25 mouse cellular contexts compared by ENCODE assay signal in genomic region chr9:73050606-73051005, GRCm38 (mm10). TPM values are rescaled to one million over a fixed set of nuclear protein-coding genes. Genes with fewer than 3 reads are reported as not detected.
A peak's percentile ranks its signal among the peaks of the same experiment; 100 is the strongest.
DNase-seq lines count a peak whose midpoint lies in the region; ATAC-seq lines count a peak whose summit lies in the region.
"Had no signal": no experiment of that assay in that cellular context is flagged by ENCODE, and none has a peak within 500 bp of the region (broad histone marks: within the 10 kb centered on the region; RNA-seq: fewer than 3 reads in every experiment).

No protein-coding gene starts in this region.

- no peak overlapping the region for H3K4me2 ChIP-seq in embryonic facial prominence, embryonic 11.5 days (ENCODE audit: low read depth, low read length)
- H3K4me2 ChIP-seq in midbrain, embryonic 15.5 days, result no peak overlapping the region
- no peak overlapping the region for H3K4me2 ChIP-seq in midbrain, embryonic 13.5 days (replicated peaks)
- H3K4me2 ChIP-seq in intestine, embryonic 16.5 days (ENCODE audit: low read depth, low read length), result no peak overlapping the region
- H3K4me2 ChIP-seq: forebrain, embryonic 13.5 days; lung, embryonic 15.5 days; midbrain, embryonic 11.5 days; neural tube, embryonic 12.5 days had no signal

- no peaks in the 10 kb centered on the region for H3K36me3 ChIP-seq in embryonic facial prominence, embryonic 11.5 days (replicated peaks; ENCODE audit: control insufficient read depth, insufficient read depth, low read depth, low read length)
- no peaks in the 10 kb centered on the region for H3K36me3 ChIP-seq in embryonic facial prominence, embryonic 10.5 days (replicated peaks)
- H3K36me3 ChIP-seq in midbrain, embryonic 15.5 days (replicated peaks), result no peaks in the 10 kb centered on the region
- no peaks in the 10 kb centered on the region for H3K36me3 ChIP-seq in midbrain, embryonic 13.5 days
- no peaks in the 10 kb centered on the region for H3K36me3 ChIP-seq in intestine, embryonic 16.5 days (ENCODE audit: control insufficient read depth, insufficient read depth, low read length)
- H3K36me3 ChIP-seq: lung, embryonic 15.5 days; neural tube, embryonic 12.5 days had no signal

- ATAC-seq in embryonic facial prominence, embryonic 11.5 days (replicated peaks; ENCODE audit: insufficient number of reproducible peaks, low FRiP score, low TSS enrichment, low read depth), result no peak
- ATAC-seq in midbrain, embryonic 15.5 days (replicated peaks), result 0 out of 2 replicates have a peak, but pooled peaks have one; percentile 24
- ATAC-seq in midbrain, embryonic 13.5 days, result no peak
- peak; percentile 31; the same call in 1 of the 2 replicates for ATAC-seq in intestine, embryonic 16.5 days
- ATAC-seq: forebrain, embryonic 13.5 days had no signal

- no peaks in the 10 kb centered on the region for H3K4me1 ChIP-seq in embryonic facial prominence, embryonic 11.5 days (ENCODE audit: control insufficient read depth, insufficient read depth, low read length)
- peaks cover 24% of the 10 kb centered on the region for H3K4me1 ChIP-seq in embryonic facial prominence, embryonic 10.5 days
- peaks cover 11% of the 10 kb centered on the region; the same call in 1 of the 2 replicates for H3K4me1 ChIP-seq in midbrain, embryonic 15.5 days
- peaks cover 10% of the 10 kb centered on the region for H3K4me1 ChIP-seq in midbrain, embryonic 13.5 days (replicated peaks)
- H3K4me1 ChIP-seq in intestine, embryonic 16.5 days (ENCODE audit: control insufficient read depth, insufficient read depth, low read length), result 0 out of 2 replicates have a peak, but pooled peaks cover 2% of the 10 kb centered on the region
- H3K4me1 ChIP-seq: neural tube, embryonic 12.5 days had no signal

- DNase-seq in embryonic facial prominence, embryonic 11.5 days (ENCODE audit: low spot score), result peak; percentile 18
- no peak for DNase-seq in embryonic facial prominence, embryonic 10.5 days (ENCODE audit: low spot score)
- no peak for DNase-seq in kidney, postnatal 25 days
- no peak for DNase-seq in spleen, postnatal 10 days (ENCODE audit: low spot score in 2 of 2)
- DNase-seq: adrenal gland, postnatal 10 days; cerebellum, adult 2 months; cerebellum, postnatal 36 days; gastrocnemius, postnatal 14 days; heart, adult 2 months; thymus, adult 18-20 months; thymus, postnatal 4 days had no signal

- no peaks in the 10 kb centered on the region for H3K27me3 ChIP-seq in embryonic facial prominence, embryonic 11.5 days (ENCODE audit: control insufficient read depth, insufficient read depth, low read length)
- peaks cover 3% of the 10 kb centered on the region for H3K27me3 ChIP-seq in embryonic facial prominence, embryonic 10.5 days (replicated peaks; ENCODE audit: low read depth, poor library complexity, severe bottlenecking)
- no peaks in the 10 kb centered on the region for H3K27me3 ChIP-seq in midbrain, embryonic 15.5 days (replicated peaks)
- no peaks in the 10 kb centered on the region for H3K27me3 ChIP-seq in midbrain, embryonic 13.5 days
- no peaks in the 10 kb centered on the region for H3K27me3 ChIP-seq in intestine, embryonic 16.5 days (replicated peaks; ENCODE audit: control insufficient read depth, insufficient read depth, low read length)
- H3K27me3 ChIP-seq: forebrain, embryonic 13.5 days; lung, embryonic 15.5 days had no signal

- H3K9me3 ChIP-seq in embryonic facial prominence, embryonic 11.5 days (replicated peaks; ENCODE audit: control insufficient read depth, low read length), result no peaks in the 10 kb centered on the region
- H3K9me3 ChIP-seq in embryonic facial prominence, embryonic 10.5 days, result no peaks in the 10 kb centered on the region
- H3K9me3 ChIP-seq in midbrain, embryonic 15.5 days, result no peaks in the 10 kb centered on the region
- H3K9me3 ChIP-seq in midbrain, embryonic 13.5 days, result no peaks in the 10 kb centered on the region
- H3K9me3 ChIP-seq in intestine, embryonic 16.5 days (ENCODE audit: control insufficient read depth, low read length), result no peaks in the 10 kb centered on the region
- H3K9me3 ChIP-seq: forebrain, embryonic 13.5 days; lung, embryonic 15.5 days; neural tube, embryonic 12.5 days had no signal

- H3K9ac ChIP-seq in embryonic facial prominence, embryonic 11.5 days (replicated peaks; ENCODE audit: low read length), result no peak overlapping the region
- H3K9ac ChIP-seq in midbrain, embryonic 15.5 days, result no peak overlapping the region
- H3K9ac ChIP-seq in midbrain, embryonic 13.5 days (replicated peaks), result no peak overlapping the region
- no peak overlapping the region for H3K9ac ChIP-seq in intestine, embryonic 16.5 days (ENCODE audit: low read depth, low read length)
- H3K9ac ChIP-seq: forebrain, embryonic 13.5 days; liver, embryonic 14.5 days; lung, embryonic 15.5 days; neural tube, embryonic 12.5 days had no signal

- no peak overlapping the region for H3K4me3 ChIP-seq in embryonic facial prominence, embryonic 11.5 days (ENCODE audit: low read depth, low read length)
- H3K4me3 ChIP-seq in embryonic facial prominence, embryonic 10.5 days, result no peak overlapping the region
- no peak overlapping the region for H3K4me3 ChIP-seq in midbrain, embryonic 15.5 days
- H3K4me3 ChIP-seq in midbrain, embryonic 13.5 days (replicated peaks), result no peak overlapping the region
- H3K4me3 ChIP-seq in intestine, embryonic 16.5 days (ENCODE audit: low read length), result no peak overlapping the region
- H3K4me3 ChIP-seq: forebrain, embryonic 13.5 days; heart, adult 2 months; lung, embryonic 15.5 days; neural tube, embryonic 12.5 days had no signal

- WGBS in embryonic facial prominence, embryonic 11.5 days, result 70% methylated on average over 8 of the region's 8 CpGs
- WGBS in embryonic facial prominence, embryonic 10.5 days, result 68% methylated on average over 8 of the region's 8 CpGs
- 36% methylated on average over 8 of the region's 8 CpGs for WGBS in midbrain, embryonic 15.5 days
- 48% methylated on average over 8 of the region's 8 CpGs for WGBS in midbrain, embryonic 13.5 days
- WGBS in intestine, embryonic 16.5 days, result 52% methylated on average over 8 of the region's 8 CpGs

- no peak overlapping the region for H3K27ac ChIP-seq in embryonic facial prominence, embryonic 11.5 days (replicated peaks; ENCODE audit: low read depth, low read length)
- no peak overlapping the region for H3K27ac ChIP-seq in embryonic facial prominence, embryonic 10.5 days (replicated peaks)
- H3K27ac ChIP-seq in midbrain, embryonic 15.5 days, result no peak overlapping the region
- H3K27ac ChIP-seq in midbrain, embryonic 13.5 days, result no peak overlapping the region
- H3K27ac ChIP-seq in intestine, embryonic 16.5 days (ENCODE audit: low read length), result 0 out of 2 replicates have a peak overlapping the region, but pooled peaks have one; percentile 11
- H3K27ac ChIP-seq: forebrain, embryonic 13.5 days; heart, adult 2 months; kidney, postnatal 0 days; liver, embryonic 14.5 days; lung, embryonic 15.5 days; macrophage; neural tube, embryonic 12.5 days had no signal

RNA-seq across cellular contexts. Expression of gene Rab27a, which starts 6.0 kb away (rescaled TPM):
- 2.4 and 2.5 TPM in 2 replicates for polyA plus RNA-seq in embryonic facial prominence, embryonic 11.5 days (2014; fragmentation: Nextera tagmentation; extraction: Ambion mirVana)
- 3.0 and 5.3 TPM in 2 replicates for polyA plus RNA-seq in embryonic facial prominence, embryonic 10.5 days (2016; fragmentation: Nextera tagmentation; extraction: Ambion mirVana)
- polyA plus RNA-seq in midbrain, embryonic 15.5 days (2015; fragmentation: Nextera tagmentation; extraction: Ambion mirVana), result 3.1 and 3.7 TPM in 2 replicates
- 0.94 and 1.5 TPM in 2 replicates for polyA plus RNA-seq in midbrain, embryonic 13.5 days (2015; fragmentation: Nextera tagmentation; extraction: Ambion mirVana)
- polyA plus RNA-seq in intestine, embryonic 16.5 days (2015; fragmentation: Nextera tagmentation; extraction: Ambion mirVana), result 9.0 TPM in 2 replicates

RNA-seq across cellular contexts. Expression of gene Pigb, which starts 10.4 kb away (rescaled TPM):
- polyA plus RNA-seq in embryonic facial prominence, embryonic 11.5 days (2014; fragmentation: Nextera tagmentation; extraction: Ambion mirVana), result 17.9 and 18.1 TPM in 2 replicates
- polyA plus RNA-seq in embryonic facial prominence, embryonic 10.5 days (2016; fragmentation: Nextera tagmentation; extraction: Ambion mirVana), result 15.0 and 17.4 TPM in 2 replicates
- 15.1 and 17.2 TPM in 2 replicates for polyA plus RNA-seq in midbrain, embryonic 15.5 days (2015; fragmentation: Nextera tagmentation; extraction: Ambion mirVana)
- 10.3 and 11.5 TPM in 2 replicates for polyA plus RNA-seq in midbrain, embryonic 13.5 days (2015; fragmentation: Nextera tagmentation; extraction: Ambion mirVana)
- polyA plus RNA-seq in intestine, embryonic 16.5 days (2015; fragmentation: Nextera tagmentation; extraction: Ambion mirVana), result 13.5 and 15.2 TPM in 2 replicates

RNA-seq across cellular contexts. Expression of gene Khdc3, which starts 51.0 kb away (rescaled TPM):
- polyA plus RNA-seq in embryonic facial prominence, embryonic 11.5 days (2014; fragmentation: Nextera tagmentation; extraction: Ambion mirVana), result 0.28 TPM in 1 of 2 replicates, not detected in the other
- 0.26 TPM in 1 of 2 replicates, not detected in the other for polyA plus RNA-seq in embryonic facial prominence, embryonic 10.5 days (2016; fragmentation: Nextera tagmentation; extraction: Ambion mirVana)
- polyA plus RNA-seq in midbrain, embryonic 15.5 days (2015; fragmentation: Nextera tagmentation; extraction: Ambion mirVana), result 0.22 and 0.28 TPM in 2 replicates
- polyA plus RNA-seq in midbrain, embryonic 13.5 days (2015; fragmentation: Nextera tagmentation; extraction: Ambion mirVana), result 0.12 TPM in 1 of 2 replicates, not detected in the other
- polyA plus RNA-seq in intestine, embryonic 16.5 days (2015; fragmentation: Nextera tagmentation; extraction: Ambion mirVana), result not detected in 2 replicates
- polyA plus RNA-seq: forebrain, embryonic 13.5 days; heart, adult 2 months; lung, embryonic 15.5 days; macrophage; midbrain, embryonic 11.5 days; neural tube, embryonic 12.5 days had no signal

RNA-seq across cellular contexts. Expression of gene Gm20509, which starts 51.7 kb away (rescaled TPM):
- 0.24 TPM in 1 of 2 replicates, not detected in the other for polyA plus RNA-seq in embryonic facial prominence, embryonic 11.5 days (2014; fragmentation: Nextera tagmentation; extraction: Ambion mirVana)
- polyA plus RNA-seq in embryonic facial prominence, embryonic 10.5 days (2016; fragmentation: Nextera tagmentation; extraction: Ambion mirVana), result not detected in 2 replicates
- not detected in 2 replicates for polyA plus RNA-seq in midbrain, embryonic 15.5 days (2015; fragmentation: Nextera tagmentation; extraction: Ambion mirVana)
- not detected in 2 replicates for polyA plus RNA-seq in midbrain, embryonic 13.5 days (2015; fragmentation: Nextera tagmentation; extraction: Ambion mirVana)
- not detected in 2 replicates for polyA plus RNA-seq in intestine, embryonic 16.5 days (2015; fragmentation: Nextera tagmentation; extraction: Ambion mirVana)
- polyA plus RNA-seq: cerebellum, adult 2 months; forebrain, embryonic 13.5 days; heart, adult 2 months; heart, embryonic 16.5 days; intestine, embryonic 14.5 days; kidney, postnatal 0 days; limb, embryonic 14.5 days; liver, embryonic 14.5 days; lung, embryonic 15.5 days; macrophage; midbrain, embryonic 11.5 days; neural tube, embryonic 12.5 days; small intestine, adult 2 months had no signal

Comparison
In these comparisons a context has a peak if more than half of its experiments do, and no peak if none do; other contexts are left out.
1. ATAC-seq: peak in midbrain, embryonic 15.5 days (single experiment) and intestine, embryonic 16.5 days (single experiment); none in embryonic facial prominence, embryonic 11.5 days (single experiment) and midbrain, embryonic 13.5 days (single experiment).